Mouse (Mus musculus): ENCODE measurements around the gene Psmd11.
A peak's percentile ranks its signal among the peaks of the same experiment; 100 is the strongest.

The Psmd11 gene

DNA sequence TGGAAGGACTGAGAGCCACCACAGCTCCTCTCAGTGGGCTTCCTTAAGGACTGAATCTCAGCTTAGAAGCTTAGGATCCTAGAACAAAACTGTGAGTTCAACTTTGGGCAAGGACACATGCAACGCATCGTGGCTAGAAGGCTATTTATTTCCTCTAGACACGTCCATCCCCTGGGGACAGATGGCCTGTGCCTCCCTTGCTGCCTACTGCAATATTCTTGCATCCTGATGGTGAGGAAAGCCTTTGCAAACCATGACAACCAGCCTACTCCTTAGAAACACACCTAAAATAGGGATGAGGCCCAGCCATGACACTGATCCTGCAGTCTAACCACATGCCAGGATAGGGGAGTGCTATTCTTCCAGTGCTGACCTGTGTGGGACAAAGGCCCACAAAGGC lies 77.2 kb downstream of the Psmd11 start:
- no peak for DNase-seq (ENCODE audit: low spot score)

DNA sequence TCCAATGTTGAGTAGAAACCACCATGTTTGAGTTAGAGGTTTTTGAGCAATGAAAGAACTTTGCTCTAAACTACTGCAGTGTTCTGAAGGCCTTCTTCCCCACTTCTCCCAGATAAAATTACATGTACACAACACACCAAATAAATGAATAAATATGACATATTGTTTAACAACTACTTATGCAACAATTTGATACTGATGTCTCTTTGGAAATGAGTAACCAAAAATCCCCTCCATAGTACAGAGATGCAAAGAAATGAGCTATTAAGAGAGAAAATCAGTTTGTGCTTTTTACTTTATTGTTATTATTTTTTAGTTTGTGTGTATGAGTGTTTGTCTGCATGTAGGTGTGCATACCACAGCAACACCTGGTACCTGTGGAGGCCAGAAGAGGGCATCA lies 78.1 kb downstream of the Psmd11 start:
- no peak for DNase-seq (ENCODE audit: low spot score)

GRCm38 (mm10) chr11:80507791-80508190 lies 79.4 kb downstream of the Psmd11 start:
- no peak for DNase-seq (ENCODE audit: low spot score)

GRCm38 (mm10) chr11:80508361-80509175 lies 80.2 kb downstream of the Psmd11 start:
- DNase-seq (ENCODE audit: low spot score) = peak; percentile 81

DNA sequence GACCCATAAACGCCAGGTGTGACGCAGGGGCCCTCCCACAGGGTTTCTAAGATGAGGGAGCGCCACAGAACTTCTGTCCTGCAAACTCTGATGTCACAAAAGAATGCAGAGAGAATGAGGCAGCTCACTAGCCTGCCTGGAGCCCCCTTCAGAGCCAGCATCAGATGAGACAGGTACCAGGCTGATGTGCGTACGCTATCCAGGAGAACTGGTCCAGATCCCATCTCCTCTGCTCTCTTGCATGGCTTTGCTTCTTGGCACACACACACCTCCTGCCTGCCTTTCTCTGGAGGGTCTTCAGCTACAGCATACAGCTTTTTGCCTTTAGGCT lies 80.7 kb downstream of the Psmd11 start:
- DNase-seq (ENCODE audit: low spot score) = no peak

GRCm38 (mm10) chr11:80510124-80510523 lies 81.7 kb downstream of the Psmd11 start:
- DNase-seq (ENCODE audit: low spot score) = no peak

GRCm38 (mm10) chr11:80512313-80513056 lies 84.1 kb downstream of the Psmd11 start:
- no peak for DNase-seq (ENCODE audit: low spot score)

DNA sequence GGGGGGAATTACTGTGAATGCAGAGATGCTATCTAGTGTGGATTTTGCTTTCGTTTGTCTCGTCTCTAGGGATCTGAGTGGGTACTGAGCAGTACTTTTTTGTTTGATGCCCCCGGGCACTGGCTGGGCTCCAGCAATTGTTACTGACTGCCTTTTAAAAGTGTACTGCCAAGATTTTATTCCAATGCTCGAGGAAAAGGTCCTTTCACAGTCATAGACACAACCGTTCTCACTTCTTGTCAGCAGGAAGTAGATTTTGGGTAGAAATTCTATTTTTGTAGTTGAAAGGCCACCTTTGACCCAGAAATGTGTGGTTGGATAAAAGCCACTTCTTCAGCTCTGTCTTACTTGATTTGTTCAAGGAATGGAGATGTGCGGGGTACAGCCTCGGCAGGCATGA lies 85.4 kb downstream of the Psmd11 start:
- peak; percentile 30 for DNase-seq (ENCODE audit: low spot score)

DNA sequence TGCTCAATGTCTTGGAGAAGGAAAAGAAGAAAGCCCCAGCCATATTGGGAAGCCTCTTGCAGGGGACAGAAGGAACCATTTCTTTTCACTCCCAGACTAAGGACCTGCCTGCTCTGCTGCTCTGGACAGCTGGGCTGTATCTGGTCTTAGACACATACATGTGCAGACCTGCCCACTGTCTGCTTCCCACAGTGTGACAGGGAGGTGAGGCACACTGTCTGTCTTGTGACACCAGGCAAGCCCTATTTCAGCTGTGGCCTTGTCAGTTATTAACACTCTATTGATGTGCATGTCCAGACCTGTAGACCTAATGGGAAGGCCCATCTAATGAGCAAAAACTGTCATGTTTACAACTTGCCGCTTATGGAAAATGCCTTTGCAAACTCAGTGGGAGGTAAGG lies 86.9 kb downstream of the Psmd11 start:
- DNase-seq (ENCODE audit: low spot score) = no peak

DNA sequence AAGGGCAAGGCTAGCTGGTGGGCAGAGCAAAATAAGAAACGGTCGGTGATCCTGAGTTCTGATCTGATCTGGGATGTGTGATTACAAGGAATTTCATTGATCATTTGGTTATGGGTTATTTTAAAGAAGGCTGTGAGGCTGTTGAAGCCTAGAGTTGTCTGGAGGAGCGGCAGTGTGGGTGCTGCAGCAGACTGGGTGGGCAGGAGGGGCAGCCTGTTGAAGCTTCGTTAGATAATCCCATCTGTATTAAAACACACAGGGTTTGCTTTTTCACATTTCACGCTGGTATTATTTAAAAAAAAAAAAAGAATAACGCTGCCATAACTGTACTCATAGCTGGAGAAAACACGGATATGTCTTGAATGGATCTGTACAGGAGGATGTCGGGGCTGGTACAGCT lies 87.5 kb downstream of the Psmd11 start:
- no peak for DNase-seq (ENCODE audit: low spot score)

DNA sequence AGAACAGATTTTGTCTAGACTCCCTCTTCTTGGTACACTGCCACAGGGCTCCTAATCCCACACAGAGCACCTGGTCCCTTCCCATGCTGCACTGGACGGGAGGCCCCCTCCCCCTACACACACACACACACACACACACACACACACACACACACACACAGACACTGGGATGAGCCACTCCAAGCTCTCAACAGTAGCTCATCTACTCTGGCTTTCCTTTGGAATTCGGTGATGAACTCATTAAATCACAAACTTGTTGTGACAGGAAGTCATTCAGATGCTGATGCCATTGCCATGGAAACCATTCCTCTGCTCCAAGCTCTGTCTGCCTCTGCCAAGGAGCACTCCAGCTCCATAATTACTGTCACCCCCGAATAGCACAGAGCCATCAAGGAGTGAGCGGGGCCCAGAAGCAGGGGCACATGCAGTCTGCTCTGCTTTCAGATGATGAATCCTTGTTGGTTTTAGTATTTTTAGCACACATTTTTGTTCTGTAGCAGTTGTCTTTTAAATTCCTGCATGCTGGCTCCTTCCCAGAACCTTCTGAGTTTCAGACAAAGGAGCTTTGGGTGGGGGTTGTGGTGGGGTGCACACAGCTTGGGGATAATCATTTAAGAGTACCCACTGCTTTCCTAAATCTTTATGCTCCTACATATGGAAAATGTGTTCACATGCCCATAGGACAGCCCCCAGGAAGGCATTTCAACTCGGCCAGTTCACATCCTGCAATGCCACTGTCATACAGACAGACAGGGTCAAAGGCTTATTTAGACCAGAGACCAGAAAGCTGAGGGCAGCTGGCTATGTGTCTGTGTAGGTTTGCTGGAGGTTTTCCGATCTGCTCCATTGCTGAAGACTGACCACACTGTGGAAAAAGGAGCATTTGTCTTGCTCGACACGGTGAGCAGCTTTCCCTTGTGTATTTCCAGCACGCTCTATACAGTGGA lies 90.3 kb downstream of the Psmd11 start:
- no peak for DNase-seq (ENCODE audit: low spot score)

- no peak for DNase-seq (ENCODE audit: low spot score)
Observed at GRCm38 (mm10) chr11:80521148-80521547, 92.7 kb downstream of the Psmd11 start.

All from T-cell, adult 2 months (primary cell).